Mouse (Mus musculus): ENCODE measurements around the gene Klrk1.
"Not testable (repeated sequence)": the region's sequence is repeated elsewhere in the genome, so short reads cannot be mapped to it uniquely, and the experiment has no call there.

Klrk1 gene

DNA sequence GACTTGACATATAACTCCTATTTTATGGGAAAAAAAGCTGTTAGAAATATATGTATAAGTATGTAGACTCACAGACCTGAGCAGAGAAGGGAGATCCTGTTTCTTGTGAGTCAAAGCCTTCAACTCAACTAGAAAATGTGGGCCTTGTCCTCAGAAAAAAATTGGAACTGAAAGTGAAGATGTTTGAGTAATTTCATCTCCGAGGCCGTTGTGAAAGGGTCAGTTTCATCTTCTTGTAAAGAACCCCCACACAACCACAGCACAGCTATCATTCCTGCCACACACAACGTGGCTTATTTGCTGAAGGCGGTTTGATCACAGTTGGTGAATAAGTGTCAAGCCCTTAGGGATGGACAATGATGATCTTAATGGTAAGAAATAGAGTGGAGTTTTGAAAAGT is at the start of gene Klrk1:
TSS of gene Klrk1 (minus strand) at position 130 of the 400 bp plus-strand sequence.
- DNase-seq (ENCODE audit: low spot score): no peak

DNA sequence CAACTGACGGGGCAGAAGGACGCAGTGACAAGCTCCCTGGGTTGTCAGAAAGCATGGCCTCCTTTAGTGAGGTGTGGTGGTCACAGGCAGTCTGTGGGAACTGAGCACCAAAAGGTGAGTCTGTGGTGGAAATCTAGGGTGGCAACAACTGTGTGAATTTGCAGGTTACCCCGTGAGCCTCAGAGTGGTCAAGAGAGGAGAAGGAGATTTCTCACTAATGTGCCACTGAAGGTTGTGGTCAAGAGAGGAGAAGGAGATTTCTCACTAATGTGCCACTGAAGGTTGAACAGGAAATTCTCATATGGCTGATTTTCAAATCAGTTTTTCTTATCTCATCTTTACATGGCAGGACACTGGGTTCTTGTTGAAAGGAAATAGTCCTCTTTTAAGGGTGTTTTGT is 37.6 kb upstream of the Klrk1 start:
- DNase-seq (ENCODE audit: low spot score): not testable (repeated sequence)

DNA sequence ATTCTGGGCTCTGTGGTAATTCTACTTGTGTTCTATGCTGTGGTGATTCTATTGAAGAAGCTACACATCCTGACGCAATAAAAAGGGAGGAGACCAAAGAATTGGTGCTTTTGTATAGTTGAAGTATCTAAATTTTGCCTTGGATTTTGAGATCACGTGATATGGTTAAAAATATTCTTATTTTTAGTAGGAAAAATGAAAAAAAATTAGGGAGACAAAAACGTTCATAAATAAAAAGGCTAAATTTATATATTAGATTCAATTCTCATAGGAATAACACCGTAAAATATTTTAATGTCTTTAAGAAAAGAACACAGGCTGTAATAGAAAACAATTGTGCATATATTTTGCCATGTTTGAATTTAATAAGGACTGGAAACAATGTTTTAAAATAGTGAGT is 36.9 kb upstream of the Klrk1 start, which contains the start of gene Klrc2:
TSS of gene Klrc2 (minus strand) at position 101 of the 400 bp plus-strand sequence.
- not testable (repeated sequence) for DNase-seq (ENCODE audit: low spot score)

GRCm38 (mm10) chr6:129644054-129644453 is 20.4 kb upstream of the Klrk1 start:
- DNase-seq (ENCODE audit: low spot score): not testable (repeated sequence)

- not testable (repeated sequence) for DNase-seq (ENCODE audit: low spot score)
These were observed 19.6 kb upstream of the Klrk1 start, which contains the start of gene Klrc3 for GRCm38 (mm10) chr6:129643237-129643636. Klrc3 (minus strand) TSS chr6:129643337.

DNA sequence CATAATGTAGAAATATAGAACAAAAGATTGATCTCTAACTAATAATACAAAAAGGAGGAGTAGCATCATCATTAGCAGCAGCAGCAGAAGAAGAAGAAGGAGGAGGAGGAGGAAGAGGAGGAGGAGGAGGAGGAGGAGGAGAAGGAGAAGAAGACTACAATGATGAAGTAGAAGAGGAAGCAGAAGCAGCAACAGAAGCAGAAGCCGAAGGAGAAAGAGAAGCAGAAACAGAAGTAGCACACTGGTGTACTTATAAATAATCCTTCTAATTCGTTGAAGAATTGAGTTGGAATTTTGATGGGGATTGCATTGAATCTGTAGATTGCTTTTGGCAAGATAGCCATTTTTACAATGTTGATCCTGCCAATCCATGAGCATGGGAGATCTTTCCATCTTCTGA is 7.4 kb upstream of the Klrk1 start:
- not testable (repeated sequence) for DNase-seq (ENCODE audit: low spot score)

GRCm38 (mm10) chr6:129608372-129608771 is 15.3 kb downstream of the Klrk1 start:
- no peak for DNase-seq (ENCODE audit: low spot score)

DNA sequence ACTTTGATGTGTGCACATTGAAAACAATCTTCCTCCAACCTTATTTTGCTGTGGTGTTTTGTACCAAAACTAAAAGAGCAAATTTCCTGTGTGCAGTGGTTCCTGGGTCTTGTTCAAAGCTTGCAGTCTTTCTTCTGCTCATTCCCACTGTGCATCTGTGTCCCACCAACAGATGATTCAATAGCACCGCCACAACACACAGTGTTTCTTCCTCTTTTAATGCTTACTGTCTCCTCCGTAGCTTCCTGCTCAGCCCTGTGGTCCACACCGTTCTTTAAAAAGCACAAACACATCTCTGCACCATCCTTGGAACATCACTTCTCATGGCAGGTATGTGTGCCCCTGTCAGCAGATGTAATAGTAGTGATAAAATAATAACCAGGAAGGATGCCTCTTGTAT is 32.2 kb downstream of the Klrk1 start, which contains the start of gene Klrd1:
TSS of gene Klrd1 (plus strand) at position 275 of the 400 bp plus-strand sequence.
- no peak for DNase-seq (ENCODE audit: low spot score)

DNA sequence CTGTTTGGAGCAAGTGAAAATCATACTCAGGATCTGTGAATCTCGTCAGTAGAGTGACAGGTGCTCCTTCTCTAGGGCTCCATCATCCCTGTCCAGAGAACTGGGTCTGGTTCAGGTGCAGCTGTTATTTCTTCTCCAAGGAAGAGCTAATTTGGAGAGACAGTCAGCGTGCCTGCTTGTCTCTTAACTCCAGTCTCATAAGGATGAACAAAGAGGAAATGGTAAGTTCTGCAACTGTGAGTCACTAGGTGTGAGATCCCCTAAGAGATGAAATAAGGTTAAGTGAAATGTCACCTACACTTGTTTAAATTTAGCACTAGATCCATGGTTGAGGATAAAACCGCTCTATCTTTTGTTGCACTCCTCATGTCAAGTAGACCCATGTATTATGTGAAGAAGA is 40.6 kb downstream of the Klrk1 start:
- no peak for DNase-seq (ENCODE audit: low spot score)

DNA sequence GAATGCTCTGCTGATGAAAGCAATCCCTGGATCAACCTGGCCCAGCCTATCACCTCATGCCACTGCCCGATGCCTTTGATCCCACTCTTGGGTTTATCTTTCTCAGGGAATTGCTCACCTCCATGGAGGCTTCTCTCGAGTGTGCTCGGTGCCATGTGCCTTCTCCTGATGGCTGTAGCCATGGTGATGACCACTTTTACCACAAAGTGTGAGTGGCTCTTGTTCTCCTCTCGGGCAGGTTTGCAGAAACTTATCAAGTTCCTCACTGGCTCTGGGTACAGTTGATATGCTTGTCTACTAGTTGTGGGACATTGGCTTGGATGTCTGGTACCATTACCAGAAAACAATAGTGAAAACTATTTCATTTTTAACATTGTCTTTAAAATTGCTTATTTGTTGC is 41.8 kb downstream of the Klrk1 start:
- DNase-seq (ENCODE audit: low spot score): no peak

DNA sequence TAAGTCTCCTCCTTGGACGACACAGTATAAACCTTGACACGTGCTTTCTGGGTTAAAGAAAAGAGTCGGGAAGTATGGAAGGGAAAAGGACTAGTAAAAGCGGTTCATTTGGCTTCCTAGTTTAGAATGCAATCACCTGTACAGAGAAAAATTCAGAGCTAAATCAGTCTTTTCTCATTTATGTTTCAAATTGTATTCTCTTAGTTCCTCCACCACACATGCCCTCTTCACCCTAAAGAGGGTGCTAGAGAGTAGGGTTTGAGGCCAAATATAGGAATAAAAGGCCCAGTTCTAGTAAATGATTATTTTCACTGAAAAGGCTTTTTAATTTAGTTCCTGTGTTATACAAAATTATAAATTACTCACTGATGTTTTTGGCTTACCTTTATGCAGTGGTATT is 42.4 kb downstream of the Klrk1 start:
- peak; percentile 9 for DNase-seq (ENCODE audit: low spot score)

DNA sequence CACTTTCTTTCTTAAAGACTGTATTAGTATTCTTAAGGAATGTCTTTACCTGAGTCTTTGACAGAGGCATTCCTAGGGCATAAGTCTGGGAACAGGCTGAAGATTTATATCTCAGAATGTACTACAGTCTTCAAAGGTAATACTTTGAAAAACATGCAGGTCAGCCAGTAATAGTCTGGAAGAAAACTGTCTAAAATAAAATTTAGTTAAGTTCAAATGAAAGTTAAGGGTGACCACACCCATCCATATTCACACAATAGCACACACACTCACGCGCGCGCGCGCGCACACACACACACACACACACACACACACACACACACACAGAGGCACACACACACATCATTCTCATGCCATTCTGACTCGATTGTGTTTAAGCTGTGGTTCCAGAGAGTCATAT is 46.1 kb downstream of the Klrk1 start, which contains the start of gene Klre1:
TSS of gene Klre1 (plus strand) at position 301 of the 400 bp plus-strand sequence.
- no peak for DNase-seq (ENCODE audit: low spot score)

DNA sequence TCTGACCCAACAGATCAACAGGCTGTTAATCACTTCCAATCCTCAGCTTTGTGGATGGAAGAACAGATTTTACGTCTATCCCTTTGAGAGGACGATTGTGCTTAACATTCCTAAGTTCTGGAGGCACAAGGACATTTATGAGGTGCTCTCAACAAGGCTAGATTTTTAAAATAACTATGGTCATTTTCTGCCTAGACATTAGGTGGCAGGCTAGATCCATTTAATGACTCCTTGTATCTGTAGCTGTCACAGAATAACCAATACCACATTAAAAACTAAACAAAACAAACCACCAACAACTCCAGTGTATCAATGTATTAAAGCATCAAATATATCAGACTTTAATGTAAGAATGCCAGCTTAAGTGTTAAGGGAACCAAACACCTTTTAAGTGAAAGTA is 48.3 kb downstream of the Klrk1 start:
- no peak for DNase-seq (ENCODE audit: low spot score)

GRCm38 (mm10) chr6:129565257-129565656 is 58.4 kb downstream of the Klrk1 start:
- DNase-seq (ENCODE audit: low spot score): no peak
